Mouse (Mus musculus) left cerebral cortex, postnatal 14 days (tissue): Measurements from ENCODE around the gene Fadd. TPM values are rescaled to one million over a fixed set of nuclear protein-coding genes. Genes with fewer than 3 reads are reported as not detected.

Experiments used
- DNase-seq, 2 experiments: peaks; one replicate each; pipeline ENCODE4 v3.0.0; 2021 to 2022; ENCODE audit warnings: low spot score in 2 of 2, mixed read lengths in 1 of 2
- intact Hi-C: fragments of 180-260 bp; cut with DNase I; formaldehyde crosslinking; loops from one replicate; pipeline ENCODE4 v1.15.1; 2025
- total RNA-seq, 2 experiments: library from RNA; stranded (reverse); gene quantifications; 2 replicates each; pipeline ENCODE4 v1.2.3; 2021

The Fadd gene
- total RNA-seq, 2 experiments from 2014 or later = 2.0 to 2.3 TPM

- DNase-seq = no peak
These were observed 43.1 kb downstream of the Fadd start for GRCm38 (mm10) chr7:144539146-144539545.

GRCm38 (mm10) chr7:144538030-144538644, 44.1 kb downstream of the Fadd start:
- no peak for DNase-seq
- intact Hi-C loops = no loop called here

More at GRCm38 (mm10) chr7:144539146-144539545, 43.1 kb downstream of the Fadd start:
- intact Hi-C loops = no loop called here

GRCm38 (mm10) chr7:144536367-144536766, 45.9 kb downstream of the Fadd start:
- intact Hi-C loops = no loop called here
- DNase-seq = no peak

- intact Hi-C loops = no loop called here
- no peak for DNase-seq
These were observed 47.5 kb downstream of the Fadd start for GRCm38 (mm10) chr7:144534773-144535172.

- intact Hi-C loops = no loop called here
- no peak for DNase-seq
These were observed 50.5 kb downstream of the Fadd start for GRCm38 (mm10) chr7:144531585-144532378.

- intact Hi-C loops = no loop called here
- peak in 1 of 2 experiments; percentile 31 for DNase-seq
These were observed 52.4 kb downstream of the Fadd start for GRCm38 (mm10) chr7:144529851-144530250.

- DNase-seq = no peak
- intact Hi-C loops = no loop called here
These were observed 54.5 kb downstream of the Fadd start for GRCm38 (mm10) chr7:144527723-144528221.

Other genes with a start within 250 kb of the Fadd start
- gene Cttn, start 111.5 kb downstream of the Fadd start, total RNA-seq = 100 to 1,000 TPM; 123 to 129 TPM
- 10 to 100 TPM; 33.0 to 34.6 TPM for gene Ppfia1, start 28.7 kb downstream of the Fadd start, total RNA-seq
- gene Ano1, start 169.5 kb upstream of the Fadd start, total RNA-seq = 1 to 10 TPM; 3.1 to 3.5 TPM